Mouse (Mus musculus): Measurements from ENCODE around the gene Hist1h4m. TPM values are rescaled to one million over a fixed set of nuclear protein-coding genes. Genes with fewer than 3 reads are reported as not detected.

Gene Hist1h4m
- polyA plus RNA-seq (2021; fragmentation: Nextera tagmentation) = 1.8 and 3.3 TPM in 2 replicates
- long read RNA-seq, experiment 1 = 0 reads
- long read RNA-seq, experiment 2 = 0 reads

DNA sequence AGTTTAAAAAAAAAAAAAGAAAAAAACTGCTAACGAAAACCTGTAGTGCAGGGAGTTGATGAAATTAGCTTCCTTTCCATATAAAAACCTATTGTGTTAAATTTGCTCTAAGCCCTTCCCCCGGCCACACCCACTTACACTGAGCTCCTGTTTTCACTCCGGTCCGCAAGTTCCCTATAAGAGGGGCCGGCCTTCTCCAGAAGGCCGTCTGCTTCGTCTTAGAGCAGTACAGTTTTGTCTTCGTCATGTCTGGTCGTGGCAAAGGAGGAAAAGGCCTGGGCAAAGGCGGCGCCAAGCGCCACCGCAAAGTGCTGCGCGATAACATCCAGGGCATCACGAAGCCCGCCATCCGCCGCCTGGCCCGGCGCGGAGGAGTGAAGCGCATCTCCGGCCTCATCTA is at the start of gene Hist1h4m:
Gene Hist1h4m (plus strand): TSS at position 208 of the 400 bp plus-strand sequence.

DNA sequence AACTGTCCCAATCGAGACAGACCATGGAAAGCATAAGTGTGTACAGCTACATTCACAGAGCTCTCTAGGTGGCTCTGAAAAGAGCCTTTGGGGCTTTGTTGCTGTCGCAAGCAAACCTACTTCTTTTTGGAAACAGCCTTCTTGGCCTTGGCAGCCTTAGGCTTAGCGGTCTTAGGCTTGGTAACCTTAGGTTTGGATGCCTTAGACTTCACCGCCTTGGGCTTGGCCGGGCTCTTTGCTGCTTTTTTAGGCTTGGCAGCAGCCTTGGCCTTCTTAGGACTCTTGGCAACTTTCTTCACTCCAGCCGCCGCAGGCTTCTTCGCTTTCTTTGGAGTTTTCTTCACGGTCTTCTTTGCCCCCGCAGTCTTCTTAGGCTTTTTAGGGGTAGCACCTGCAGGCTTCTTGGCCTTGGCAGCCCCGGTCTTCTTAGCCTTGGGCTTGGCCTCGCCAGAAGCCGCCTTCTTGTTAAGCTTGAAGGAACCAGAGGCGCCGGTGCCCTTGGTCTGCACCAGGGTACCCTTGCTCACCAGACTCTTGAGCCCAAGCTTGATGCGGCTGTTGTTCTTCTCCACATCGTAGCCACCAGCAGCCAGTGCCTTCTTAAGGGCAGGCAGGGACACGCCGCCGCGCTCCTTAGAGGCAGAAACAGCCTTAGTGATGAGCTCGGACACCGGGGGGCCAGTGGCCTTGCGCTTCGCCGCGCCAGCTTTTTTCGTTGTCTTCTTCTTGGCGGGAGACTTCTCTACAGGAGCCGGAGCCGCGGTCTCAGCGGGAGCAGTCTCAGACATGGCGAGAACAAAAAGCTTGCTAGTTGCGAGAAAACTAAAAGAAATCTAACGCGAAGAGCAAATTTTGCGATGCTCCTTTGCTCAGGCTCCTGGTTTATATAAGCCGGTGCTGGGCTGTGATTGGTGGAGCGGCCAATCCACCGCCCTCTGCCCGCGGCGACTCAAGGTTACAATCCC is 31.5 kb upstream of the Hist1h4m start, which contains the start of gene Hist1h1b:
Gene Hist1h1b (minus strand): TSS at position 859 of the 965 bp plus-strand sequence.

DNA sequence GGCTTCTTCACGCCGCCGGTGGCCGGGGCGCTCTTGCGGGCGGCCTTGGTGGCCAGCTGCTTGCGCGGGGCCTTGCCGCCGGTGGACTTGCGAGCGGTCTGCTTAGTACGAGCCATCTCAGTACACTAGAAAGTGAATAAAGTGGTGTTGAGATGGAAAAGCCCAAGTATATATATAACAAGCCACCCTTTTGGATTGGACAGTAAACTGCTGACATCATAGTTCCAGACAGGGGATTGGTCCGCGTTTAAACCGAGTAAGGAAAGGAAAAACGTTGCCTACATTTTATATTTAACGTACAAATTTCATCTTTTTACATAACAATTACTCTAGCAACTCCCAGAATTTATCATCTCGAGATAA is 28.3 kb upstream of the Hist1h4m start, which contains the start of gene Hist1h3i:
Gene Hist1h3i (minus strand): TSS at position 116 of the 363 bp plus-strand sequence.

DNA sequence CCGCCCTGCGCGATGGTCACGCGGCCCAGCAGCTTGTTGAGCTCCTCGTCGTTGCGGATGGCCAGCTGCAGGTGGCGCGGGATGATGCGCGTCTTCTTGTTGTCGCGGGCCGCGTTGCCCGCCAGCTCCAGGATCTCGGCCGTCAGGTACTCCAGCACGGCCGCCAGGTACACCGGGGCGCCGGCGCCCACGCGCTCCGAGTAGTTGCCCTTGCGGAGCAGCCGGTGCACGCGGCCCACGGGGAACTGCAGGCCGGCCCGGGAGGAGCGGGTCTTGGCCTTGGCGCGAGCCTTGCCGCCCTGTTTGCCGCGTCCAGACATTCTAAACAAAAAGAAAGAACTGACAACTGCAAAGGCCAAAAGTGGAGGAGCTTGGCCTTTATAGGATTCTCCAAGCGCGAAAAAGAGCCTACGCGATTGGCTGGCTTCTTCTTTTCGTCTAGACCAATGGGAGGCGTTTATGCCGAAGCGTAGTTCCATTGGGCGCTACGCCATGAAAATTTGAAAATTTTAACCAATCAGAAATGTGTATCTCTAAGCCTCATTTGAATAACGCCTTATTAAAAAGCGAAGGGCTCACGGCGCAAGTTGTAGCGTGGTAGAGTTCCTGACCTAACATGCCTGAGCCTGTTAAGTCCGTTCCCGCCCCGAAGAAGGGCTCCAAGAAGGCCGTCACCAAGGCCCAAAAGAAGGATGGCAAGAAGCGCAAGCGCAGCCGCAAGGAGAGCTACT is 24.5 kb upstream of the Hist1h4m start, which contains the start of the genes Hist1h2an and Hist1h2bp:
Gene Hist1h2an (minus strand): TSS at position 320 of the 731 bp plus-strand sequence.
Gene Hist1h2bp (plus strand): TSS at position 563 of the 731 bp plus-strand sequence.

DNA sequence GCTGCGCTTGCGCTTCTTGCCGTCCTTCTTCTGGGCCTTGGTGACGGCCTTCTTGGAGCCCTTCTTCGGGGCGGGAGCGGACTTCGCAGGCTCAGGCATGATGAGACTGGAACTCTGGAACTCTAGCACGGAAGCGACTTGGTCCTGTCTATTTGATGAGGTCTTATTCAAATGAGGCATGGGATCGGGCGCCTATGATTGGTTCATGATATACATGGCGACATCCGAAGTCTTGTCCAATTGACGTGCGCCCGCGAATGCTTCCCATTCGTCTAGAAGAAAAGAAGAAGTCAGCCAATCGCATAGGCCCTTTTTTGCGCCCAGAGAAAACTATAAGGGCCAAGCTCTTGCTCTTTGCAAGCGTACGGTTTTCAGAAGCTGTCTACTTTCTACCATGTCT is 1.5 kb upstream of the Hist1h4m start, which contains the start of the genes Hist1h2bq and Hist1h2ao:
Gene Hist1h2bq (minus strand): TSS at position 125 of the 400 bp plus-strand sequence.
Gene Hist1h2ao (plus strand): TSS at position 393 of the 400 bp plus-strand sequence.

GRCm38 (mm10) chr13:21831418-21832394 is 20.2 kb downstream of the Hist1h4m start, which contains the start of gene Hist1h4n:
TSS of gene Hist1h4n (minus strand) at chr13:21832196.

GRCm38 (mm10) chr13:21833461-21833860 is 21.9 kb downstream of the Hist1h4m start, which contains the start of the genes Hist1h2ap and Hist1h2br:
TSS of gene Hist1h2ap (minus strand) at chr13:21833507.
TSS of gene Hist1h2br (plus strand) at chr13:21833743.

Other genes with a start within 250 kb of the Hist1h4m start
- not detected in 2 replicates for gene Olfr1364, start 230.0 kb upstream of the Hist1h4m start, polyA plus RNA-seq (2021; fragmentation: Nextera tagmentation)
- gene Olfr1362, start 197.7 kb upstream of the Hist1h4m start, polyA plus RNA-seq (2021; fragmentation: Nextera tagmentation) = not detected in 2 replicates
- not detected in 2 replicates for gene Olfr11, start 169.2 kb upstream of the Hist1h4m start, polyA plus RNA-seq (2021; fragmentation: Nextera tagmentation)
- gene Olfr1361, start 148.4 kb upstream of the Hist1h4m start, polyA plus RNA-seq (2021; fragmentation: Nextera tagmentation) = not detected in 2 replicates
- gene Olfr1360, start 134.3 kb upstream of the Hist1h4m start, polyA plus RNA-seq (2021; fragmentation: Nextera tagmentation) = not detected in 2 replicates
- gene Olfr1359, start 113.6 kb upstream of the Hist1h4m start, polyA plus RNA-seq (2021; fragmentation: Nextera tagmentation) = not detected in 2 replicates
- not detected in 2 replicates for gene Hist1h2bl, start 95.6 kb upstream of the Hist1h4m start, polyA plus RNA-seq (2021; fragmentation: Nextera tagmentation)
- not detected in 2 replicates for gene Hist1h2ai, start 95.3 kb upstream of the Hist1h4m start, polyA plus RNA-seq (2021; fragmentation: Nextera tagmentation)
- gene Hist1h3h, start 94.1 kb upstream of the Hist1h4m start, polyA plus RNA-seq (2021; fragmentation: Nextera tagmentation) = not detected in 2 replicates
- gene Hist1h2bm, start 89.7 kb upstream of the Hist1h4m start, polyA plus RNA-seq (2021; fragmentation: Nextera tagmentation) = not detected in 2 replicates
- 0.83 and 0.92 TPM in 2 replicates for gene Hist1h4j, start 76.7 kb upstream of the Hist1h4m start, polyA plus RNA-seq (2021; fragmentation: Nextera tagmentation)
- gene Hist1h4k, start 61.2 kb upstream of the Hist1h4m start, polyA plus RNA-seq (2021; fragmentation: Nextera tagmentation) = 0.70 and 3.0 TPM in 2 replicates
- gene Hist1h2ak, start 57.9 kb upstream of the Hist1h4m start, polyA plus RNA-seq (2021; fragmentation: Nextera tagmentation) = 1.8 TPM in 1 of 2 replicates, not detected in the other
- 1.0 and 2.3 TPM in 2 replicates for gene Hist1h2bn, start 57.6 kb upstream of the Hist1h4m start, polyA plus RNA-seq (2021; fragmentation: Nextera tagmentation)
- 0.59 and 0.97 TPM in 2 replicates for gene Hist1h1b, start 31.1 kb upstream of the Hist1h4m start, polyA plus RNA-seq (2021; fragmentation: Nextera tagmentation)
- gene Hist1h3i, start 28.4 kb upstream of the Hist1h4m start, polyA plus RNA-seq (2021; fragmentation: Nextera tagmentation) = 1.7 and 2.9 TPM in 2 replicates
- 2.4 TPM in 1 of 2 replicates, not detected in the other for gene Hist1h2an, start 24.5 kb upstream of the Hist1h4m start, polyA plus RNA-seq (2021; fragmentation: Nextera tagmentation)
- gene Hist1h2bp, start 24.3 kb upstream of the Hist1h4m start, polyA plus RNA-seq (2021; fragmentation: Nextera tagmentation) = not detected in 2 replicates
- 0.40 and 1.2 TPM in 2 replicates for gene Hist1h2bq, start 1.5 kb upstream of the Hist1h4m start, polyA plus RNA-seq (2021; fragmentation: Nextera tagmentation)
- not detected in 2 replicates for gene Hist1h2ao, start 1.3 kb upstream of the Hist1h4m start, polyA plus RNA-seq (2021; fragmentation: Nextera tagmentation)
- 0.64 and 2.7 TPM in 2 replicates for gene Hist1h4n, start 20.4 kb downstream of the Hist1h4m start, polyA plus RNA-seq (2021; fragmentation: Nextera tagmentation)
- 68.6 TPM in 2 replicates for gene Hist1h2ap, start 21.8 kb downstream of the Hist1h4m start, polyA plus RNA-seq (2021; fragmentation: Nextera tagmentation)
- not detected in 2 replicates for gene Hist1h2br, start 22.0 kb downstream of the Hist1h4m start, polyA plus RNA-seq (2021; fragmentation: Nextera tagmentation)
- gene Zfp184, start 133.3 kb downstream of the Hist1h4m start, polyA plus RNA-seq (2021; fragmentation: Nextera tagmentation) = 1.6 and 2.5 TPM in 2 replicates
- 0.10 TPM in 1 of 2 replicates, not detected in the other for gene Pom121l2, start 169.4 kb downstream of the Hist1h4m start, polyA plus RNA-seq (2021; fragmentation: Nextera tagmentation)
- 1.7 and 1.9 TPM in 2 replicates for gene Prss16, start 198.0 kb downstream of the Hist1h4m start, polyA plus RNA-seq (2021; fragmentation: Nextera tagmentation)
- not detected in 2 replicates for gene Hist1h2ah, start 223.8 kb downstream of the Hist1h4m start, polyA plus RNA-seq (2021; fragmentation: Nextera tagmentation)
- gene Hist1h2bk, start 224.1 kb downstream of the Hist1h4m start, polyA plus RNA-seq (2021; fragmentation: Nextera tagmentation) = not detected in 2 replicates
- 6.4 and 6.7 TPM in 2 replicates for gene Hist1h4i, start 229.6 kb downstream of the Hist1h4m start, polyA plus RNA-seq (2021; fragmentation: Nextera tagmentation)
- not detected in 2 replicates for gene Hist1h2ag, start 231.2 kb downstream of the Hist1h4m start, polyA plus RNA-seq (2021; fragmentation: Nextera tagmentation)
- 0.67 TPM in 1 of 2 replicates, not detected in the other for gene Hist1h2bj, start 231.5 kb downstream of the Hist1h4m start, polyA plus RNA-seq (2021; fragmentation: Nextera tagmentation)

Measured in left cerebral cortex, adult 6 months (tissue).